Mouse (Mus musculus): ENCODE results near the gene Olfr658. TPM values are rescaled to one million over a fixed set of nuclear protein-coding genes. Genes with fewer than 3 reads are reported as not detected.

Olfr658 gene
- polyA plus RNA-seq (2015; fragmentation: Nextera tagmentation; extraction: Ambion mirVana): not detected in 2 replicates

DNA sequence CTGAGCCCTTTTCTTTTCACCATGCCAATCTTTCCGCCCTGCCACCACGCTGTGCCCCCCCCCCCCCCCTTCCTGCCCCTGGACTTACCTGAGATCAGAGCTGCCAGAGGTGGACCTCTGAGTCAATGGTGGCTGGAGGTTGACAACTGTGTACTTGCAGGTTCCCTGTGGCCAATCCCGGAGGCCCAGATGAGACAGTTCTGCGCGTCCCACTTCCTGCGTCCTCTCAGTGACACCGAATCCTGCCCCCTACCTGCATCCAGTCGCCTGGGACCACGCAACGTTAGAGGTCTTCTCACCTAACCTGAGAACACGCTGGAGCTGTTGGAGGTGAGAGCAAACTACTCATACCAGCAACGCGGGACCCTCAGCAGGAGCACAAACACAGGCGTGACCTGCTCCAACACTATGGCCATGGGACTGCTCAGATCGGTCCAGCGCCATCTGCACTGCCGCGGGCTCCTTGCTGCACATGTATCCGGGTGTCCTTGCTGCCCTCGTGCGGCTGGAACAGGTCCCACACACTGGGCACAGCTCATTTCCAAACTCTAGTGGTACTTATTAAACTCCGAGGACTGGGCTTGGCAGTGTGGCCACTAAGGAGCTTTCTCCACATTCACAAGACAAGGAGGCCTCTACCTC, at the start of gene Olfr658:
TSS of gene Olfr658 (minus strand) at position 465 of the 642 bp plus-strand sequence.
- Histone ChIP-seq H3K9me3 (ENCODE audit: control insufficient read depth, low read length) (no peaks in the 10 kb centered on the region), H3K9ac (ENCODE audit: low read length) (no peak within 1 kb of the TSS), H3K36me3 (ENCODE audit: control insufficient read depth, insufficient read depth, low read length) (no peaks in the 10 kb centered on the region), H3K4me3 (ENCODE audit: low read length) (peak within 1 kb of the TSS; percentile 15; the same call in 1 of the 2 replicates), H3K4me2 (ENCODE audit: low read depth, low read length) (peak within 1 kb of the TSS; percentile 45), H3K27ac (ENCODE audit: low read length) (no peak within 1 kb of the TSS), H3K4me1 (replicated peaks; ENCODE audit: control insufficient read depth, insufficient read depth, low read length) (no peaks in the 10 kb centered on the region), H3K27me3 (ENCODE audit: control insufficient read depth, insufficient read depth, low read depth, low read length) (no peaks in the 10 kb centered on the region)
- WGBS: 15% methylated on average over 22 of the region's 22 CpGs
- peak; percentile 66 for ATAC-seq (ENCODE audit: low read depth)

DNA sequence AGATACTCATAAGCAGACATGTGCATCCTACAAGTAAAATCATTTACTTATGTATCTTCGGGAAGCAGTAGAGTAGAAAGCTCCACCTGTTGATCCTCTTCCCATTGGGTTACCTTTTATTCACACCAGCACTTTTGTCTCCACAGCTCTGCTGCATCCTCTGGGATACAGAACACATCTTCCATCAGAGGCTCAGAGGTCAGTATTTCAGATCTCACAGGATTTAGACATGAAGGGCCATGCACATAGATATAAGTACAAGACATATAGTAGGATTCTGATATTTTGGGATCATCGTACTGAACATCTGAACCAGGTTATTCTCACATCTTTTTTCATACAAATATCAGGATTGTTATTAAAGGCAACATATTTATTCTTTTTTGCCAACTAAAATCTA, 39.1 kb upstream of the Olfr658 start, which contains the start of gene Olfr661:
TSS of gene Olfr661 (plus strand) at position 301 of the 400 bp plus-strand sequence.
- H3K4me2 ChIP-seq (ENCODE audit: low read depth, low read length): no peak within 1 kb of the TSS
- H3K36me3 ChIP-seq (ENCODE audit: control insufficient read depth, insufficient read depth, low read length): no peaks in the 10 kb centered on the region
- no peaks in the 10 kb centered on the region for H3K4me1 ChIP-seq (replicated peaks; ENCODE audit: control insufficient read depth, insufficient read depth, low read length)
- no peak within 1 kb of the TSS for H3K27ac ChIP-seq (ENCODE audit: low read length)
- H3K4me3 ChIP-seq (ENCODE audit: low read length): no peak within 1 kb of the TSS
- no peaks in the 10 kb centered on the region for H3K9me3 ChIP-seq (ENCODE audit: control insufficient read depth, low read length)
- 87% methylated on average over 2 of the region's 2 CpGs for WGBS
- H3K9ac ChIP-seq (ENCODE audit: low read length): no peak within 1 kb of the TSS
- no peaks in the 10 kb centered on the region for H3K27me3 ChIP-seq (ENCODE audit: control insufficient read depth, insufficient read depth, low read depth, low read length)
- ATAC-seq (ENCODE audit: low read depth): no peak

DNA sequence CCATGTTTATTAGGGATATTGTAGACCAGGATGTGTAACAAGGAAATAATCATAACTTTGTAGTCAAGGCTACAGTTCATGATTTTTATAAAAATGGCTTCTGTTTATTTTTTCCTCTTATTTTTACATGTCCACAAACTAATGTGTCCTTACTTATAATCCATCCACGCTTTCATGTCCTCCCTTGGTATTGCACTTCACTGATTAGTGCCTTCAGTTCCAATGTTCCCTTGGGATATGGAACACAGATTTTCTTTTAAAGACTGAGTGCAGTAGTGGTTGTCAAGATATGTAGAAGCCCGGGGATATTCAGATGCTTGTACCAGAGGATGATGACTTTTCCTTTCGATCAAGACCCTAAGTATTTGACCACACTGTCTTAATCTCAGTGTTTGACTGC, 19.3 kb upstream of the Olfr658 start, which contains the start of gene Olfr659:
TSS of gene Olfr659 (plus strand) at position 301 of the 400 bp plus-strand sequence.
- Histone ChIP-seq H3K36me3 (ENCODE audit: control insufficient read depth, insufficient read depth, low read length) (no peaks in the 10 kb centered on the region), H3K9ac (ENCODE audit: low read length) (no peak within 1 kb of the TSS), H3K4me1 (replicated peaks; ENCODE audit: control insufficient read depth, insufficient read depth, low read length) (no peaks in the 10 kb centered on the region), H3K4me2 (ENCODE audit: low read depth, low read length) (no peak within 1 kb of the TSS), H3K27ac (ENCODE audit: low read length) (no peak within 1 kb of the TSS), H3K9me3 (ENCODE audit: control insufficient read depth, low read length) (no peaks in the 10 kb centered on the region), H3K27me3 (ENCODE audit: control insufficient read depth, insufficient read depth, low read depth, low read length) (no peaks in the 10 kb centered on the region), H3K4me3 (ENCODE audit: low read length) (no peak within 1 kb of the TSS)
- ATAC-seq (ENCODE audit: low read depth): no peak
- WGBS: 81% methylated on average over 3 of the region's 3 CpGs

DNA sequence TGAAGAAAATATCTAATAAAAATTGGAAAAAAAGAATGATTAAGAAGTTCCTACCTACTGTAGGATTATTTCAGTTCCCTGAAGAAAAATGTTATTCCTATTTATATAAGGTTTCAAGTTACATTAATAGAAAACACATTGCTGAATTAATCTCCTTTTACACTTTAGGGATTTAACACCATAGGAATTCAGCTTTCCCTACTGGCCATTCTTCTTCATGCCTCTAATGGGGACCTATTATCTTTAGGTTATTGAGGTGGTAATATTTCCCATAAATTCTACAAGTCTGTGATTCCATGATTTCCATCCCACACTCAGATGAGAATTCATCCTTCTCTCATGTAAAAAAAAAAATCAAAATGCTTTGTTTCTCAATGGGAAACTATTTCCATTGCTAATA, 22.6 kb downstream of the Olfr658 start, which contains the start of gene Olfr657:
TSS of gene Olfr657 (plus strand) at position 301 of the 400 bp plus-strand sequence.
- H3K4me3 ChIP-seq (ENCODE audit: low read length): no peak within 1 kb of the TSS
- H3K4me2 ChIP-seq (ENCODE audit: low read depth, low read length): no peak within 1 kb of the TSS
- no peaks in the 10 kb centered on the region for H3K4me1 ChIP-seq (replicated peaks; ENCODE audit: control insufficient read depth, insufficient read depth, low read length)
- H3K9me3 ChIP-seq (ENCODE audit: control insufficient read depth, low read length): no peaks in the 10 kb centered on the region
- no peaks in the 10 kb centered on the region for H3K27me3 ChIP-seq (ENCODE audit: control insufficient read depth, insufficient read depth, low read depth, low read length)
- no peak for ATAC-seq (ENCODE audit: low read depth)
- no peak within 1 kb of the TSS for H3K9ac ChIP-seq (ENCODE audit: low read length)
- no peaks in the 10 kb centered on the region for H3K36me3 ChIP-seq (ENCODE audit: control insufficient read depth, insufficient read depth, low read length)
- H3K27ac ChIP-seq (ENCODE audit: low read length): no peak within 1 kb of the TSS

DNA sequence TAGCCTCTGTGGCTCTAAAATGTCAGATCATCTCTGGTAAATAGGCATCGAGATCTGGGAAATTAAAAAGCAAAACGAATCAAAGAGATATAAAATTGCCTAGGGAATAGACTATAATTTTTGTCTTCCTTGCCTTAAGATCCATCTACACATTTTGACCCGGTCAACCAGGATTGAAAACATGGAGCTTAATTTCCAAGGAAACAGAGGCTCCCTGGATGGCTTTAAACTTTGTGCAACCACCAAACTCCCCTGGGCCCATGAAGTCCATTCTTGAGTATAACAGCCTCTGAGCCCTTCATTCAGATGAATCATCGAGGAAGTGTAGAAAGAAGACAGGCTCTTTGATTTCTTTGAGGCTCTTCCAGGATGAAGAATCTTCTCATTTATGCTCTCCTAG, 33.5 kb downstream of the Olfr658 start, which contains the start of gene Olfr656:
TSS of gene Olfr656 (plus strand) at position 301 of the 400 bp plus-strand sequence.
- Histone ChIP-seq H3K4me3 (ENCODE audit: low read length) (no peak within 1 kb of the TSS), H3K4me2 (ENCODE audit: low read depth, low read length) (no peak within 1 kb of the TSS), H3K27ac (ENCODE audit: low read length) (no peak within 1 kb of the TSS), H3K9ac (ENCODE audit: low read length) (no peak within 1 kb of the TSS), H3K9me3 (ENCODE audit: control insufficient read depth, low read length) (no peaks in the 10 kb centered on the region; the same call in 1 of the 2 replicates), H3K4me1 (replicated peaks; ENCODE audit: control insufficient read depth, insufficient read depth, low read length) (no peaks in the 10 kb centered on the region), H3K36me3 (ENCODE audit: control insufficient read depth, insufficient read depth, low read length) (no peaks in the 10 kb centered on the region), H3K27me3 (ENCODE audit: control insufficient read depth, insufficient read depth, low read depth, low read length) (no peaks in the 10 kb centered on the region)
- WGBS: 76% methylated on average over 4 of the region's 4 CpGs
- no peak for ATAC-seq (ENCODE audit: low read depth)

DNA sequence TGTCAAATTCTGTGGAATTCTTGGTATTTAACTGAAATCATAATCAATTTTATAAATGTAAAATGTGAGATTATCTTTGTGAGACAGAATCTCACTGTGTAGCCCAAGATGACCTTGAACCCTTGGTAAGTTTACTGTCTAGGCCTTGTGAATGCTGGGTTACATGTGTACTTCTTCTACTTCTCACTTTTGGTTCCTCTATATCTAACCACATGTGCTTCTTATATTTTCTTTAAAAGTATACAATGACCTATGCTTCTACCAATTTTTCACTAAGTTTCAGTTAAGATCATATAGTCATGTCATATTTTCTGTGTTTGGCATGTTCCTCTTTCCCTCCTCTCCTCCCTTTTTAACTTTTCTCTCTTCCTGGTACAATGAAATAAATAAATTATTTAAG, 42.4 kb downstream of the Olfr658 start:
- H3K27ac ChIP-seq (ENCODE audit: low read length): no peak overlapping the region
- H3K4me1 ChIP-seq (replicated peaks; ENCODE audit: control insufficient read depth, insufficient read depth, low read length): no peaks in the 10 kb centered on the region
- H3K36me3 ChIP-seq (ENCODE audit: control insufficient read depth, insufficient read depth, low read length): no peaks in the 10 kb centered on the region
- no peak overlapping the region for H3K4me2 ChIP-seq (ENCODE audit: low read depth, low read length)
- no peak overlapping the region for H3K9ac ChIP-seq (ENCODE audit: low read length)
- no peak for ATAC-seq (ENCODE audit: low read depth)
- H3K9me3 ChIP-seq (ENCODE audit: control insufficient read depth, low read length): no peaks in the 10 kb centered on the region
- H3K27me3 ChIP-seq (ENCODE audit: control insufficient read depth, insufficient read depth, low read depth, low read length): no peaks in the 10 kb centered on the region
- no peak overlapping the region for H3K4me3 ChIP-seq (ENCODE audit: low read length)

DNA sequence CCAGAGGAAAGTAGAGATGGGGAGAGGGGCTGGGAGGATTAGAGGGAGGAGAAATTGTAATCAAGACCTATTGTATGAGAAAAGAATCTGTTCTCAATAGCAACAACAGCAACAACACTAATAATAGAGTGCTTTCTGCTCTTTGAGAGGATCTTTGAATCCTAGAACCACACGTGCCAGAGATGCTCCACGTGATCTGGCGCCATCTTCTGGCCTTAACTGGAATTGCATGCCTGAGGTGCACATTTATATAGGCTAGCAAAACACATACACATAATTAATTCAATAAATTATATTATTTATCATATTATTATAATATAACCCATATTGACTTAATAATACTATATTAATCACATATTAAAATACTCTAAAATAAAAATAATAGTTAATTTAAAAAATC, 43.9 kb downstream of the Olfr658 start:
- Histone ChIP-seq H3K4me3 (ENCODE audit: low read length) (no peak overlapping the region), H3K9ac (ENCODE audit: low read length) (no peak overlapping the region), H3K36me3 (ENCODE audit: control insufficient read depth, insufficient read depth, low read length) (no peaks in the 10 kb centered on the region), H3K27ac (ENCODE audit: low read length) (no peak overlapping the region), H3K27me3 (ENCODE audit: control insufficient read depth, insufficient read depth, low read depth, low read length) (no peaks in the 10 kb centered on the region), H3K9me3 (ENCODE audit: control insufficient read depth, low read length) (no peaks in the 10 kb centered on the region), H3K4me1 (replicated peaks; ENCODE audit: control insufficient read depth, insufficient read depth, low read length) (no peaks in the 10 kb centered on the region), H3K4me2 (ENCODE audit: low read depth, low read length) (no peak overlapping the region)
- no peak for ATAC-seq (ENCODE audit: low read depth)
- WGBS: 3% methylated on average over 3 of the region's 3 CpGs

DNA sequence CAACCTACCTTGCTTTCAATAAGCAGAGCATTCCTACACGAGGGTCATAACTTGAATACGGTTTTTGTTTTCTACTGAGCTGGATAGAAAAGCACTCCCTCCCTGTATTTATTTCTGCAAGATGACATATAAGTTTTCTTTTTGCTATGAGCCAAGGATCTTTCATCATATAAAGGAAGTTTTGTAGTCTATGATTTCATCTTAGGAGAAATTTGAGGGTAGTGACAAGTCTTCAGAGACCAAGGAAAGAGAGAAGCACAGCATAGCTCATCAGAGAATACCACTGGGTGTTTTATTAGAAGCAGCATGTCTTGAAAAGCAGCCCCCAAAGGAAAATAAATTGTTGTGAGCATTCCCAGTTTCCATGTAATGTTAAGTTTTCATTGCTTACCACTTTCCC, 45.4 kb downstream of the Olfr658 start, which contains the start of gene Olfr655:
TSS of gene Olfr655 (minus strand) at position 101 of the 400 bp plus-strand sequence.
- no peak for ATAC-seq (ENCODE audit: low read depth)
- WGBS: 80% methylated on average over 2 of the region's 2 CpGs
- Histone ChIP-seq H3K36me3 (ENCODE audit: control insufficient read depth, insufficient read depth, low read length) (no peaks in the 10 kb centered on the region), H3K9ac (ENCODE audit: low read length) (no peak within 1 kb of the TSS), H3K4me1 (replicated peaks; ENCODE audit: control insufficient read depth, insufficient read depth, low read length) (no peaks in the 10 kb centered on the region), H3K9me3 (ENCODE audit: control insufficient read depth, low read length) (no peaks in the 10 kb centered on the region), H3K27ac (ENCODE audit: low read length) (no peak within 1 kb of the TSS), H3K4me2 (ENCODE audit: low read depth, low read length) (no peak within 1 kb of the TSS), H3K4me3 (ENCODE audit: low read length) (no peak within 1 kb of the TSS), H3K27me3 (ENCODE audit: control insufficient read depth, insufficient read depth, low read depth, low read length) (no peaks in the 10 kb centered on the region)
